Mouse (Mus musculus) C2C12 (cell line): ENCODE data around the gene Slc39a2. TPM values are rescaled to one million over a fixed set of nuclear protein-coding genes. Genes with fewer than 3 reads are reported as not detected.

Experiments
- H3K27me3 ChIP-seq: one replicate; pipeline ENCODE4 v1.6.1; 2011; ENCODE audit not compliant: control insufficient read depth, insufficient read depth, insufficient read length
- H3K36me3 ChIP-seq: one replicate; pipeline ENCODE4 v1.6.1; 2011; ENCODE audit not compliant: control insufficient read depth, insufficient read depth
- H3K4me3 ChIP-seq: one replicate; pipeline ENCODE4 v1.5.1; 2011; ENCODE audit warnings: mild to moderate bottlenecking, control low read depth; ENCODE audit not compliant: poor library complexity, insufficient read depth, severe bottlenecking
- H3K79me2 ChIP-seq: one replicate; pipeline ENCODE4 v1.6.1; 2011; ENCODE audit not compliant: control insufficient read depth, insufficient read depth
- H3K79me3 ChIP-seq: one replicate; pipeline ENCODE4 v1.6.1; 2011; ENCODE audit warnings: low read depth, control low read depth
- H3ac ChIP-seq: one replicate; pipeline ENCODE3; 2011; ENCODE audit warnings: low read depth; ENCODE audit not compliant: control insufficient read depth, insufficient read length
- CEBPB ChIP-seq: IDR thresholded peaks from one replicate; pipeline ENCODE4 v1.6.1; 2011; ENCODE audit warnings: low read depth, mild to moderate bottlenecking, control low read depth, moderate library complexity
- CTCF ChIP-seq: IDR thresholded peaks from one replicate; pipeline ENCODE4 v1.5.1; 2011; ENCODE audit not compliant: control insufficient read depth, insufficient read depth, insufficient read length
- FOSL1 ChIP-seq: IDR thresholded peaks from one replicate; pipeline ENCODE4 v1.8.0; 2011; ENCODE audit warnings: mild to moderate bottlenecking, low read length; ENCODE audit not compliant: poor library complexity, insufficient read depth, severe bottlenecking
- MAX ChIP-seq: IDR thresholded peaks from one replicate; pipeline ENCODE4 v1.6.1; 2011; ENCODE audit warnings: mild to moderate bottlenecking, control low read depth
- MYOD1 ChIP-seq: IDR thresholded peaks from one replicate; pipeline ENCODE4 v1.6.1; 2011; ENCODE audit warnings: low read depth; ENCODE audit not compliant: control insufficient read depth, insufficient read length
- MYOG ChIP-seq: IDR thresholded peaks from one replicate; pipeline ENCODE4 v1.6.1; 2011; ENCODE audit not compliant: control insufficient read depth, insufficient read length; ENCODE audit errors: extremely low read depth
- USF1 ChIP-seq: IDR thresholded peaks from one replicate; pipeline ENCODE4 v1.6.1; 2011; ENCODE audit warnings: low read depth, mild to moderate bottlenecking, control low read depth, moderate library complexity
- polyA plus RNA-seq: library from polyadenylated mRNA; unstranded; fragments of >200 nt; fragmentation: generic; extraction: Trizol; gene quantifications from one replicate; pipeline ENCODE4 v1.2.1, GENCODE M21; 2012; ENCODE audit warnings: missing spikeins

The Slc39a2 gene
- polyA plus RNA-seq, 1 experiment = 0.08 TPM

DNA sequence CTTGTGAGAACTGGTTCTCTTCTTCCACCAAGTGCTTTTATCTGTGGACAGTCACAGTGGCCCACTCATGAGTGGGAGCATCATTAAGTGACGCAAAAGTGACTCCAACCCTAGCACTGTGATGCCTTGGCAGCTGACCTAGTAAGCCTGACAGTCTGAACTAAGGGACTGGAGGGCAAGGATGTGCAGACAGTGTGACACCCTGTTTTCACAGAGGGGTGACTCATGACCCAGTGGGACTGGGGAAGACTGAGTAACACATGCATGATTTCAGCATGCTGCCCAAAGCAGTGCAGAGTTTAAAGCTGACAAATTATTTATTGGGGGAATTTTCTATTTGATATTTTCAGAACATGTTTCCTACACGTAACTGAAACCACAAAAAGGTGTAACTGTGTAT lies 21.9 kb upstream of the Slc39a2 start:
- no peaks in the 10 kb centered on the region for H3K79me3 ChIP-seq
- no peak overlapping the region for H3ac ChIP-seq
- H3K79me2 ChIP-seq = no peaks in the 10 kb centered on the region
- no peaks in the 10 kb centered on the region for H3K36me3 ChIP-seq
- H3K4me3 ChIP-seq = no peak overlapping the region
- no peaks in the 10 kb centered on the region for H3K27me3 ChIP-seq
- TF ChIP-seq MYOD1 (no peak), CEBPB (no peak), FOSL1 (no peak), USF1 (no peak), MAX (no peak), CTCF (no peak), MYOG (no peak)

- Histone ChIP-seq H3K27me3 (no peaks in the 10 kb centered on the region), H3K79me2 (no peaks in the 10 kb centered on the region), H3K4me3 (no peak overlapping the region), H3K36me3 (no peaks in the 10 kb centered on the region), H3K79me3 (no peaks in the 10 kb centered on the region), H3ac (no peak overlapping the region)
- TF ChIP-seq MYOG (no peak), CEBPB (no peak), CTCF (no peak), MYOD1 (no peak), USF1 (no peak), FOSL1 (no peak), MAX (no peak)
Measured at GRCm38 (mm10) chr14:51871741-51872140, 20.9 kb upstream of the Slc39a2 start.

DNA sequence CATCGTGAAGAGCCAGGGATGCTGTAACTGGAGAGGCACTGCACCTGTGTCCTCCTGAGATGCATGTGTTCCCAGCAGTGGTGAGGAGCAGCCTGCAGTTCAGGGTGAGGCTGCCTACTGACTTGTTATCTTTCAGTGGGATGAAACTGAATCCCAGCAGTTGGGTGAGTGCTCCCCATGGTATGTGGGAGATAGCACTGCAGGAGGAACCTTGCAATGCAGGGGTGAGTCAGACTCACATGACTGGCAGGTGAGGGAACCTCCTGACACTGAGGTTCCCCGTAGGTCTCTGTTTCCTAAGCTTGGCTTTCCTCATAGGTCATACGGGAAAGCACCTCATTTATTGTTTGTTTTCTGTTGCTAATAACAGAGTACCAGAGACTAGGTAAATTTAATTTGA lies 15.2 kb upstream of the Slc39a2 start:
- no peak overlapping the region for H3ac ChIP-seq
- TF ChIP-seq MAX (no peak), USF1 (no peak), CTCF (no peak), CEBPB (no peak), MYOD1 (no peak), FOSL1 (no peak), MYOG (no peak)
- no peak overlapping the region for H3K4me3 ChIP-seq
- H3K79me2 ChIP-seq = no peaks in the 10 kb centered on the region
- no peaks in the 10 kb centered on the region for H3K27me3 ChIP-seq
- H3K36me3 ChIP-seq = no peaks in the 10 kb centered on the region
- H3K79me3 ChIP-seq = no peaks in the 10 kb centered on the region

GRCm38 (mm10) chr14:51883527-51884030 lies 9.1 kb upstream of the Slc39a2 start:
- Histone ChIP-seq H3K79me2 (peaks cover 23% of the 10 kb centered on the region), H3K36me3 (peaks cover 13% of the 10 kb centered on the region), H3K79me3 (peaks cover 3% of the 10 kb centered on the region), H3ac (no peak overlapping the region), H3K27me3 (no peaks in the 10 kb centered on the region), H3K4me3 (peak overlapping the region; percentile 83)
- TF ChIP-seq CTCF (no peak), FOSL1 (no peak), MAX (no peak), MYOD1 (no peak), CEBPB (no peak), MYOG (no peak), USF1 (peak; percentile 39)

GRCm38 (mm10) chr14:51884031-51884544 lies 8.6 kb upstream of the Slc39a2 start:
- Histone ChIP-seq H3K4me3 (peak overlapping the region; percentile 83), H3K36me3 (peaks cover 15% of the 10 kb centered on the region), H3K79me2 (peaks cover 23% of the 10 kb centered on the region), H3K79me3 (peaks cover 3% of the 10 kb centered on the region), H3K27me3 (no peaks in the 10 kb centered on the region), H3ac (no peak overlapping the region)
- TF ChIP-seq USF1 = no peak
- no peak for TF ChIP-seq FOSL1
- no peak for TF ChIP-seq MYOD1
- TF ChIP-seq MAX = no peak
- TF ChIP-seq MYOG = no peak
- no peak for TF ChIP-seq CEBPB
- no peak for TF ChIP-seq CTCF
